24 mouse cellular contexts compared by ENCODE assay signal in genomic region chr14:79110012-79110411, GRCm38 (mm10).
"Had no signal": no experiment of that assay in that cellular context is flagged by ENCODE, and none has a peak within 500 bp of the region (broad histone marks: within the 10 kb centered on the region; RNA-seq: fewer than 3 reads in every experiment).

No protein-coding gene starts in this region.

- H3K36me3 ChIP-seq: heart, embryonic 13.5 days; heart, embryonic 15.5 days; hindbrain, embryonic 13.5 days; hindbrain, embryonic 15.5 days; kidney, embryonic 15.5 days; limb, embryonic 10.5 days; limb, embryonic 12.5 days; liver, embryonic 13.5 days had no signal

- H3K4me3 ChIP-seq: heart, embryonic 13.5 days; heart, embryonic 15.5 days; hindbrain, embryonic 13.5 days; hindbrain, embryonic 15.5 days; kidney, embryonic 15.5 days; layer of hippocampus, adult 2 months; left cerebral cortex, adult 2 months; limb, embryonic 10.5 days; limb, embryonic 12.5 days; liver, embryonic 13.5 days; liver, embryonic 15.5 days had no signal

- H3K27ac ChIP-seq: heart, embryonic 13.5 days; heart, embryonic 15.5 days; hindbrain, embryonic 13.5 days; hindbrain, embryonic 15.5 days; hindbrain, postnatal 0 days; kidney, embryonic 15.5 days; kidney, postnatal 0 days; layer of hippocampus, adult 2 months; left cerebral cortex, adult 2 months; limb, embryonic 10.5 days; limb, embryonic 12.5 days; liver, embryonic 13.5 days; liver, embryonic 15.5 days had no signal

- H3K9ac ChIP-seq: heart, embryonic 13.5 days; heart, embryonic 15.5 days; hindbrain, embryonic 13.5 days; hindbrain, embryonic 15.5 days; kidney, embryonic 15.5 days; limb, embryonic 12.5 days; liver, embryonic 13.5 days; liver, embryonic 15.5 days had no signal

- H3K27me3 ChIP-seq: heart, embryonic 13.5 days; heart, embryonic 15.5 days; hindbrain, embryonic 13.5 days; hindbrain, embryonic 15.5 days; kidney, embryonic 15.5 days; limb, embryonic 12.5 days; liver, embryonic 13.5 days; liver, embryonic 15.5 days had no signal

- H3K4me1 ChIP-seq: hindbrain, embryonic 13.5 days; kidney, embryonic 15.5 days; liver, embryonic 13.5 days; liver, embryonic 15.5 days had no signal

- H3K9me3 ChIP-seq: heart, embryonic 13.5 days; heart, embryonic 15.5 days; hindbrain, embryonic 13.5 days; hindbrain, embryonic 15.5 days; kidney, embryonic 15.5 days; limb, embryonic 10.5 days; limb, embryonic 12.5 days; liver, embryonic 13.5 days; liver, embryonic 15.5 days had no signal

- DNase-seq: gastrocnemius, postnatal 14 days; gastrocnemius, postnatal 36 days; heart, adult 18-20 months; heart, postnatal 14 days; heart, postnatal 36 days; kidney, adult 11 months; kidney, adult 2 months; kidney, adult 9 months; kidney, postnatal 25 days; kidney, postnatal 4 days; liver; liver, embryonic 13.5 days had no signal
